Mouse (Mus musculus) right cerebral cortex, postnatal 4 days (tissue): ENCODE data around the gene Lrmda.

Source experiments
- DNase-seq: peaks from one replicate; pipeline ENCODE4 v3.0.0-alpha.2; 2022

Lrmda gene

GRCm38 (mm10) chr14:22907221-22907620 lies 887.7 kb downstream of the Lrmda start:
- no peak for DNase-seq

- DNase-seq = no peak
Measured at GRCm38 (mm10) chr14:22908006-22908405, 888.5 kb downstream of the Lrmda start.

GRCm38 (mm10) chr14:22915463-22915862 lies 896.0 kb downstream of the Lrmda start:
- no peak for DNase-seq

DNA sequence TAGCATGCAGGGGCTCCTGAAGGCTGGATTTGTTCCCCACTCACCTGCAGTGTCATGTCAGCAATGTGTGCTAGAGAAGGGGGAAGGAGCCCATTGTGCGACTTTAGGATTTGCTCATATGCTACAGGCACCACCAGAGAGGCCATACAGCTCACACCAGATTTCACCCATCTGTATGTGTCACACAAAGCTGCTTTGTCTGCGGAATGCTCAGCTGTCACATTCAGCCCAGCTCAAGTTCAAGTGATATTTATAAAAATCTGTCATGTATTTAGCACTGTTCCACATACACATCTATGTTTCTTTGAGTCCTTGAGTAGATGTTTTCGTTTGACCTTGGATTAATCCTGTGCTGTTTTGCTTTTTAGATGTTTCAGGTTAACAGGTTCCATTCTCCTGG lies 899.0 kb downstream of the Lrmda start:
- no peak for DNase-seq

- no peak for DNase-seq
Measured at GRCm38 (mm10) chr14:22918931-22919330, 899.4 kb downstream of the Lrmda start.

- DNase-seq = no peak
Measured at GRCm38 (mm10) chr14:22921152-22921551, 901.6 kb downstream of the Lrmda start.

- no peak for DNase-seq
Measured at GRCm38 (mm10) chr14:22921796-22922195, 902.3 kb downstream of the Lrmda start.

DNA sequence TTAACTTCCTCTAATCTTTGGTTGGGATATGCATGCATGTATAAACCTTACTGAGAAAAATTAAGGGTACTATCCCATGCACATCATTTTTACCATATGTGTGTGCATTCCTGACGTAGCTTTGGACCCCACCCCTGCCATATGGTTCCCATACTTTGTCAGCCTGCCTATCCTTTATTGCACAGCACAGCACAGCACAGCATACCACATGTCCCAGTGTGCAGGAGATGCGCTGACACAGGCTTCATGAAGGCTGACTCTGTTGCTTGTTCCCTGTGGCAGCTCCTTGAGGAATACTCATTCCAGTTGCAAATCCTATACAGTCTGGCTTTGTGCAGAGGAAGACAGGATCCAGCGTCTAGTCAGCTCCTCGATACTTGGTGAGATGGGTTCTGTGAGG lies 903.1 kb downstream of the Lrmda start:
- DNase-seq = no peak

- DNase-seq = no peak
Measured at GRCm38 (mm10) chr14:22923251-22923650, 903.7 kb downstream of the Lrmda start.

DNA sequence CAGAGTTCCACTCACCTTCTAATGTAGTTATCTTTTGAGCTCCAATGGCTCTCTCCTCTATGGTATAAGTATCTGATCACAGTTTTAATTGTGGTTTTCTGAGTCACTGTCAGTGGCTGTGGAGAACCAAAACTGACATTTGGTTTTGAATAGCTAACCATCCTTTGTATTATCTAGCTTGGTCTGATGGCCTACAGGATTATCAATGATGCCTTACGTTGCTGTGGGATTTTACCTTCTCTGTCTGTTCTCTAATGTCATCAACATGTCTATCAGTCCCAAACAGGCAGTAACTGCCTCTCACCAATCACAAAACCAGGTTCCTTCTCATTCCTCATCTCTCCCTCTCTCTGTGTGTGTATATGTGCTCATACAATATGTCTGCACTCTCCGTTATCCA lies 908.8 kb downstream of the Lrmda start:
- no peak for DNase-seq

DNA sequence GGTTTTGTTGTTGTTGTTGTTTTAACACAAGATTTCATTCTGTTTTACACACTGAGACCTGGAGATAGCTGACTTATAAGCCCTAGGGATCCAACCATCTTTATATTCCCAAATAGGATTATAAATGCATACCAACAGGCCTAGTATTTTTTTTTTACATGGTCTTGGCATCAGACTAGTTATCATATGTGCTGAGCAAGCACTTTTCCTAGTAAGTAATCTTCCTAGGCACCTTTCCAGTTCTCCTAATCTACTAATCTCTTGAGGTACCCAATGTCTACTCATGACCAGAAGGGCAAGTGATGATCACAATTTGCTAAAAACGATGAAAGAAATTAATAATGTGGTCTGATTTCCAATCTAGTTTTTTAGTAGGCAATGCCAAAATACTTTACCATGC lies 909.2 kb downstream of the Lrmda start:
- no peak for DNase-seq

DNA sequence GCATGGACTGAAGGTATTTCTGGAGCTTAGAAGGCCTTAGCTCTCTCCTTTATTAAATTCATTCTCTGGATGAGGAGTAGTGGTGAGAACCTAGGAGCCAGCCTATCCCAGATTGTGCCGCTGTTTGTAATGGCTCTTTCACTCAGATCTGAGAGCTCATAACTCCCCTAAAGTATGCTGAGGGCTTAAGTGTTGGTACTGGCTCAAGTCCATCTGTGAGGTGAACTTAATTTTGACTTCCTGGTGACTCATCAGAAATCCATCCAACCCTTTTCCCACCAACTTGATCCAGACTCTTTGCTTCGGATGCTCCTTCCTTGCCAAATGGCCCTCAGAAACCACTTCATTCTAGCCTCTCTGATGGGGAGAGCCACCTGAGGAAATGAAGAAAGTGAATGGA lies 910.1 kb downstream of the Lrmda start:
- DNase-seq = no peak

DNA sequence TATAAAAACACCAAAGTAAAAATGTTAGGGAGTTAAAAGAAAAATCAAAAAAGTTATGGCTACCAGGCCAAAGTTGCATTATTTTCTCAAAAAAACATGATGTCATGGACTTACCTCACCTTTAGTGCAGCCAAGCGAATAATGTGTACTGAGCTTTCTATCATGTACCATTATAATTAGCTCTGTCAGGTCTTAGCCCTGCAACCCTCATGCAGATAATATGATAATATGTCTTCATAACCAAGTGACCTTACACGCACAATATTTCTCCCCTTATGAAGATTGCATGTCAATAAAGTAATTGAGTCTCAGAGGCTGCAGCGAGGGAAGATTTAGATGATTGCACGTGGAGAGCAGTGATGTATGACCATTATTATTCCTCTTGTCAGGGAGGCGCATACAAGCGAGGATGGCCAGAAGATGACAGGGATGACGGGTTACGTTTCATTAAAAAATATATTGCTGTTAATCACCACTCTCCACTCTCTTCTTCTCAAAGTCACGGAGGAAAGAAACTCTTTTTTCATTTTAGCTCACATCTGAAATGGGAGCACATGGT lies 911.1 kb downstream of the Lrmda start:
- DNase-seq = no peak

- DNase-seq = no peak
Measured at GRCm38 (mm10) chr14:22931114-22931822, 911.8 kb downstream of the Lrmda start.

DNA sequence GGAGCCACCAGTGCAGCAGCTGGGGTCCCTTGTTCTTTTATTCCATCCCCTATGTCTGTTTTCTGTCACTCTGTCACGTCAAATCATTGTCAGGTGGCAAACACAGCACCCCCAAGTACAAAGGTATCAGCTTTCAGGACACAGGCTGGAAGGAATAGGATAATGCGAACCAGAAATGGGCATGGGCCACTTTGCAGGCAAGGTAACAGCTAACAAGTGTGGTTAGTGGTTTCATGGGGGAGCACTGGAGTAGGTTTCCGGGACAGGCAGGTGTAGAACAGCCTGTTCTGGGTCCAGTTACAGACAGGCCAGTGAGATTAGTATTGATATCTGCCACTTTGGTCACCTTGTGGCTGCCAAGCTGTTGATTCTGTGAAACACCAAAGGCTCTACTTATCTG lies 917.2 kb downstream of the Lrmda start:
- DNase-seq = no peak

- DNase-seq = no peak
Measured at GRCm38 (mm10) chr14:22940576-22940975, 921.1 kb downstream of the Lrmda start.

GRCm38 (mm10) chr14:22942569-22942968 lies 923.1 kb downstream of the Lrmda start:
- DNase-seq = no peak

DNA sequence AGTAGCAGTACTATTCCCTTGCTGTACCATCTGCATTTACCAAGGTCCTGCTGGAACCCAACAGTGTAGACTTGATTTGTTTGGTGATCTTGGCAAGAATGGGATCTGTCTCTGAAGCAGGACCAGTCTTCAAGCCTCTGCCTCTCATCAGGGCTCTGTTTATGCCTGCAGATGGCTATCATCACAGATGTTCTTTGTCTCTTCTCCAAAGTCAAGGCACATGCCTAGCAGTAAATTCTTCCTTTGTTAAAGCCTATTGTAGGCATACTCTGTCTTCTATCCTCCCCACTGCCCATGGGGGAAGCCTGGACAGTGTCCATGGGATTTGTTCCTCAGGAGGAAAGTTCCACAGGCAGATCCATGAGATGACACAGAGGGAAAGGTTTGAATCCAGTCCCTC lies 930.0 kb downstream of the Lrmda start:
- no peak for DNase-seq

DNA sequence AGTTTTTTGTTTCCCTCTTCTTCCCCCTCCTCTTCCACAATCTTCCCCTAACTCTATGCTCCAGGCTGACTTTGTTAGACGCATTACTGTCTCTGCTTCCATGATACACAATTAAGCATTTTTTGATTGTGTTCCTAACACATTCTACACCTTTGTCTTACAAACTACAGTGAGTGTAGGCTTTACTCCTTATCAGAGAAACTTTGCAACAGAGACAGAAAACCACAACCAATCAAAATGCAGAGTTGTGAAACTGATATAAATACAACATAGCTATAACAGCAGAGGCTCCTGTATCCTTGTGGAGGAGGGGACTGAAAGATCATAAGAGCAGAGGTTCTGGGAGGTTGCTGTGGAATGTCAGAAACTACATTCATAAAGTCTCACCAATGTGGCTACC lies 933.5 kb downstream of the Lrmda start:
- no peak for DNase-seq

GRCm38 (mm10) chr14:22960166-22960565 lies 940.7 kb downstream of the Lrmda start:
- no peak for DNase-seq

GRCm38 (mm10) chr14:22964796-22965660 lies 945.5 kb downstream of the Lrmda start:
- DNase-seq = no peak

GRCm38 (mm10) chr14:22968705-22969104 lies 949.2 kb downstream of the Lrmda start:
- no peak for DNase-seq

- DNase-seq = no peak
Measured at GRCm38 (mm10) chr14:22986736-22987135, 967.2 kb downstream of the Lrmda start.

DNA sequence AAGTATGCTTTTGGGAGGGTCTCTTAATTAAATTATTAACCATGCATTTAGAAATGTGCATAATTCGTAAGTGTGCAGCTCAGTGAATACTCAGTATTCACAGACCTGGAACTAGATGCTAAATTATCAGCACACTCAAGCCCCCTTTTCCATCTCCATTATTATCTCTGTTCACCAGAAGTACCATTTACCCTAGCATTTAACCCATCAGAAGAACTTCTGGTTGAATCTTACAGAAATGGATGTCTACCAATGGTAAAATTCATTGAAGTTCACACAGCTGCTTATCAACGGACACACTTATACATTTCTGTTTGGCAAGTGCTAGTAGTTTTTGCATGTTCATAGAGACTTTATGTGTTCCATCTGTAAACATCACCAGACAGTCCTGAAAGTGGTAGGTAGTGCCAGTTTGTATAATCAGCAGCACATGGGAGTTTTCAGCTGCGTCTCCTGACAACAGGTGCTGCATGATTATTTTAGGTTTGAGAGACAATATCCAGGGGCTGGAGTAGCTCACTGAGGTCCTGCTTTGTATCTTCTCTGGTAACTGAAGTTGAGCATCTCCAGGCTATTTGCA lies 968.7 kb downstream of the Lrmda start:
- no peak for DNase-seq
